Mouse (Mus musculus) heart, embryonic 14.5 days (tissue): ENCODE results near the gene Vmn2r82. TPM values are rescaled to one million over a fixed set of nuclear protein-coding genes. Genes with fewer than 3 reads are reported as not detected.
A peak's percentile ranks its signal among the peaks of the same experiment; 100 is the strongest.
"Not testable (repeated sequence)": the region's sequence is repeated elsewhere in the genome, so short reads cannot be mapped to it uniquely, and the experiment has no call there.

ENCODE experiments used
- ATAC-seq: fragments of 200-750 bp; cut with Nextera tagmentation; 2 replicates; pipeline ENCODE4 v1.8.0; 2017; ENCODE audit warnings: low read depth, moderate TSS enrichment; ENCODE audit not compliant: insufficient number of reproducible peaks, insufficient read depth, low FRiP score
- H3K27ac ChIP-seq, 2 experiments: fragments of 200-500 bp in 1 of 2; fragments of 300-500 bp in 1 of 2; sonication (generic) in 1 of 2; replicated peaks in 1 of 2; 2 replicates each; pipeline ENCODE4 v1.5.1; 2012 to 2014; ENCODE audit warnings: low read depth in 2 of 2, low read length in 2 of 2, control low read depth in 1 of 2, mild to moderate bottlenecking in 1 of 2, mixed read lengths in 1 of 2; ENCODE audit not compliant: control insufficient read depth in 1 of 2, insufficient read depth in 1 of 2
- H3K27me3 ChIP-seq: fragments of 300-500 bp; sonication (generic); 2 replicates; pipeline ENCODE4 v1.6.1; 2014; ENCODE audit warnings: mild to moderate bottlenecking, low read length, control low read depth; ENCODE audit not compliant: control insufficient read depth, insufficient read depth
- H3K36me3 ChIP-seq: fragments of 300-500 bp; sonication (generic); 2 replicates; pipeline ENCODE4 v1.6.1; 2014; ENCODE audit warnings: mild to moderate bottlenecking, control low read depth, low read length, mixed read lengths; ENCODE audit not compliant: control insufficient read depth, insufficient read depth
- H3K4me1 ChIP-seq, 2 experiments: fragments of 200-500 bp in 1 of 2; fragments of 300-500 bp in 1 of 2; sonication (generic) in 1 of 2; 2 replicates each; pipeline ENCODE4 v1.6.1; 2012 to 2014; ENCODE audit warnings: low read length in 2 of 2, control low read depth in 1 of 2, mixed read lengths in 1 of 2; ENCODE audit not compliant: control insufficient read depth in 2 of 2, insufficient read depth in 2 of 2
- H3K4me2 ChIP-seq: fragments of 300-500 bp; sonication (generic); 2 replicates; pipeline ENCODE4 v1.6.1; 2014; ENCODE audit warnings: mild to moderate bottlenecking, low read length
- H3K4me3 ChIP-seq, 2 experiments: fragments of 200-500 bp in 1 of 2; fragments of 300-500 bp in 1 of 2; sonication (generic) in 1 of 2; 2 replicates each; pipeline ENCODE4 v1.5.1; 2012 to 2014; ENCODE audit warnings: low read length in 2 of 2, mild to moderate bottlenecking in 2 of 2, control low read depth in 1 of 2, low read depth in 1 of 2, moderate library complexity in 1 of 2; ENCODE audit not compliant: control insufficient read depth in 1 of 2, insufficient read depth in 1 of 2
- H3K9ac ChIP-seq: fragments of 300-500 bp; sonication (generic); 2 replicates; pipeline ENCODE4 v1.6.1; 2014; ENCODE audit warnings: mild to moderate bottlenecking, low read length
- H3K9me3 ChIP-seq: fragments of 300-500 bp; sonication (generic); 2 replicates; pipeline ENCODE4 v1.6.1; 2016; ENCODE audit warnings: low read length, control low read depth; ENCODE audit not compliant: control insufficient read depth
- WGBS: fragments of 180-500 bp; shearing (Covaris S2); extraction: QIAGEN DNeasy Blood & Tissue Kit; methylation state at CpG from one replicate; pipeline ENCODE4 v1.1.7; 2014; 5-methylcytosine and 5-hydroxymethylcytosine counted together
- polyA plus RNA-seq: library from polyadenylated mRNA; unstranded; fragments of >200 nt; fragmentation: Nextera tagmentation; extraction: Ambion mirVana; gene quantifications from 2 replicates; pipeline ENCODE4 v1.2.1, GENCODE M21; 2014

The Vmn2r82 gene
- polyA plus RNA-seq: not detected in 2 replicates

DNA sequence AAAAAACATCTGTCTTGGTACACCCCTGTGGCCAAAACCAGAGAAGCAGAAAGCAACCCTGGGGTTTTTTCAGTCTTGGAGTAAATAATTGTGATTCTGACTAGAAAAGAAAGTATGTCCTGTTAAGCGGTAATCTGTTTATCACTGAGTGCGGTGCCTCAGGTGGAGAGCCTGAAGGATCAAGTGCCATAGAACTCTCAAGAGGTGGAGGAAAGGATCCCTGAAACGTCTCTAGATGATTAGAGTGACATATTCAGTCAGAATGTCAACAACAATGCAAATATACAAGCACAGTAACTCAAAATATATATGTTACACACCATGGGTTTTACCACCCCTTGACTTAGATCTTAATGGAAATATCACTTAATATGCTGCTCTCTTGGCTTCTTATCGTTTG, at the start of gene Vmn2r82:
Gene Vmn2r82 (plus strand): TSS at position 301 of the 400 bp plus-strand sequence.
- ATAC-seq, H3K4me1 ChIP-seq, H3K27me3 ChIP-seq, H3K4me3 ChIP-seq, H3K36me3 ChIP-seq, H3K9ac ChIP-seq, H3K4me2 ChIP-seq, H3K9me3 ChIP-seq, H3K27ac ChIP-seq: not testable (repeated sequence)
- WGBS: 72% methylated on average over 4 of the region's 4 CpGs

- Histone ChIP-seq H3K4me2 (peak overlapping the region; percentile 48), H3K4me3 (peak overlapping the region; percentile 31 to 42), H3K27ac (peak overlapping the region; percentile 9 to 56; a peak in 1 of 4 replicates), H3K9ac (peak overlapping the region; percentile 44; the same call in 1 of the 2 replicates)
- not testable (repeated sequence) for H3K36me3 ChIP-seq, H3K27me3 ChIP-seq, ATAC-seq, H3K9me3 ChIP-seq, H3K4me1 ChIP-seq
- WGBS: 4% methylated on average over 16 of the region's 16 CpGs
Measured at GRCm38 (mm10) chr10:79322033-79322736, 34.1 kb upstream of the Vmn2r82 start.

DNA sequence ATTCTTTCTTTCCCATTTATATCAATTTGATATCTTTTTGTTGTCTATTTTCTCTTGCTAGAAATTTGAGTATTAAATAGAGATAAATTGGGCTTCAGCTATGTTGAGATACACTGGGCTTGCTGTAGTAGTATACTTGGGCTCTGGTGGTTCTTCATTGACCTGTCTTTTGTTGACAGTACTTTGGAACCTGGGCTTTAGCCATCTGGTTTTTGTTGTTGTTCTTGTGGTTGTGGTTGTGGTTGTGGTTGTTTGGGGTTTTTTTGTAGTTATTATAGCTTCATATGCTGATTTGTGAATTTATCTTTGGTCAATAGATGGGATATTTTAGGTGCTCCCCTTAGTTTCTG, 33.6 kb upstream of the Vmn2r82 start:
- Histone ChIP-seq H3K27ac (no peak overlapping the region), H3K9me3 (no peaks in the 10 kb centered on the region), H3K27me3 (no peaks in the 10 kb centered on the region), H3K9ac (no peak overlapping the region), H3K4me1 (no peaks in the 10 kb centered on the region), H3K4me3 (no peak overlapping the region), H3K36me3 (no peaks in the 10 kb centered on the region), H3K4me2 (no peak overlapping the region)
- ATAC-seq: no peak

DNA sequence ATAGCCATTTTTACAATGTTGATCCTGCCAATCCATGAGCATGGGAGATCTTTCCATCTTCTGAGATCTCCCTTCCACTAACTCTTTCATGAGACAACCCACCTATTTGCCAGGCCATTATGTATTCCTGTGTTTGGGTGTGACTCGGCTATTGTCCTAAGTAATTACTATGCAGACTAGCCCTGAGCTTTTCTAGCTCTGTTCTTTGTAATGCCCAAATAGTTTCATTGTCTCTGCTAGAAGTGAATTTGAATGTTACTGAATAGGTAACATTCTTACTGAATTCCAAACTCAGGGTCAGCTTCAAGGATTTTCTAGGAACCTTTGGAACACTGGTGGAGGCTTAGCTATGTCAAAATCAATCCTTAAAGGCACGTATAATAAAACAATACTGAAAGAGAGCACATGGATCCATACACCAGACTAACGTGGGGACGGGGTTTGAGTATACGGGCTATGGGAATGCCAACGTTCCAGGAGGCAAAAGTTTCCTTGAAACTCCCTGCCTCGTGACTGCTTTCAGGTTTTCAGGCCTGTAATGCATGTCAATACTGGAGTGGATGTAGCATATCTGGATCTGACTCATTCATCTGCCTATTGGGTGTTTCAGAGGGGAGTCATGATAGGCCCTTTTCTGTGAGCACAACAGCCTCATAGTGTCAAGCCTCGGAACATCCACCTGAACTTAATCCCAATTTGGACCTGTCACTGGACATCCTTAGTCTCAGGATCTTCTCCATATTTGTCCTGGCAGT, 43.8 kb downstream of the Vmn2r82 start:
- ATAC-seq, H3K9ac ChIP-seq, H3K27ac ChIP-seq, H3K4me3 ChIP-seq, H3K36me3 ChIP-seq, H3K4me1 ChIP-seq, H3K9me3 ChIP-seq, H3K27me3 ChIP-seq, H3K4me2 ChIP-seq: not testable (repeated sequence)
- 69% methylated on average over 8 of the region's 8 CpGs for WGBS

- Histone ChIP-seq H3K4me2 (0 out of 2 replicates have a peak overlapping the region, but pooled peaks have one; percentile 6), H3K4me3 (peak overlapping the region in 1 of 2 experiments; percentile 11; a peak in 2 of 4 replicates)
Measured at GRCm38 (mm10) chr10:79417142-79417771, 60.9 kb downstream of the Vmn2r82 start.

DNA sequence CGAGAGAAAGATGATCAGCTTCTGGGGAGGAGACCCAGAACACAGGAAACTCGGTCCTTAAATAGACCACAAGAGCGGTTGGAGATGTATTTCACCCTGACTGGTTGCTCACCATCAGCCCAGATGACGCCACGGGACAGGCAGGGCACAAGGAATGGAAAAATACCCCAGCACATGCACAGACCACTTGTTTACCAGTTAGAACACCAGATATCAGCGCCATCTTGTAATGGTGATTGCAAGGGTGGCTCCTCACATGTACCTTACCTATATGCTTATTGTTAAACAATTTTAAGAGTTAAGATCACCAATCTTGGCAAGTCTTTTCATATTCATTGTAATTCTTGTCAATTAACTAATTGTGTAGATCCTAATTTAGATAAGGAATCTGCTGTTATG, 61.5 kb downstream of the Vmn2r82 start:
- 84% methylated on average over 6 of the region's 6 CpGs for WGBS
- not testable (repeated sequence) for H3K4me3 ChIP-seq, H3K36me3 ChIP-seq

More at GRCm38 (mm10) chr10:79417142-79417771, 60.9 kb downstream of the Vmn2r82 start:
- WGBS: 79% methylated on average over 24 of the region's 24 CpGs
- ATAC-seq: no peak
- H3K27ac ChIP-seq: no peak overlapping the region
- H3K9ac ChIP-seq: no peak overlapping the region
- H3K4me1 ChIP-seq: no peaks in the 10 kb centered on the region
- no peaks in the 10 kb centered on the region for H3K36me3 ChIP-seq
- H3K27me3 ChIP-seq: no peaks in the 10 kb centered on the region
- no peaks in the 10 kb centered on the region for H3K9me3 ChIP-seq

GRCm38 (mm10) chr10:79435141-79435820, 79.0 kb downstream of the Vmn2r82 start:
- not testable (repeated sequence) for H3K36me3 ChIP-seq, ATAC-seq, H3K4me2 ChIP-seq, H3K9me3 ChIP-seq, H3K9ac ChIP-seq, H3K4me1 ChIP-seq, H3K27ac ChIP-seq, H3K4me3 ChIP-seq, H3K27me3 ChIP-seq
- 77% methylated on average over 23 of the region's 23 CpGs for WGBS

More for the DNA sequence above, 61.5 kb downstream of the Vmn2r82 start:
- H3K9me3 ChIP-seq, ATAC-seq, H3K9ac ChIP-seq, H3K27ac ChIP-seq, H3K4me1 ChIP-seq, H3K27me3 ChIP-seq, H3K4me2 ChIP-seq: not testable (repeated sequence)
